Mouse (Mus musculus) midbrain, embryonic 11.5 days (tissue): ENCODE measurements around the gene Arhgef25. TPM values are rescaled to one million over a fixed set of nuclear protein-coding genes. Genes with fewer than 3 reads are reported as not detected.
"Not testable (repeated sequence)": the region's sequence is repeated elsewhere in the genome, so short reads cannot be mapped to it uniquely, and the experiment has no call there.

Experiments
- ATAC-seq: fragments of 200-750 bp; cut with Nextera tagmentation; 2 replicates; pipeline ENCODE4 v1.8.0; 2017; ENCODE audit warnings: moderate TSS enrichment, moderate library complexity; ENCODE audit not compliant: low FRiP score
- DNase-seq: peaks from one replicate; pipeline ENCODE4 v3.0.0; 2015; ENCODE audit warnings: low spot score; ENCODE audit errors: missing footprints
- H3K27ac ChIP-seq: fragments of 300-500 bp; sonication (generic); 2 replicates; pipeline ENCODE4 v1.5.1; 2014; ENCODE audit warnings: low read depth, low read length
- H3K27me3 ChIP-seq: fragments of 300-500 bp; sonication (generic); 2 replicates; pipeline ENCODE4 v1.6.1; 2014; ENCODE audit warnings: mild to moderate bottlenecking, low read length, moderate library complexity, mixed read lengths; ENCODE audit not compliant: control insufficient read depth, insufficient read depth
- H3K36me3 ChIP-seq: fragments of 300-500 bp; sonication (generic); 2 replicates; pipeline ENCODE4 v1.6.1; 2014; ENCODE audit warnings: mild to moderate bottlenecking, low read length, moderate library complexity, mixed read lengths; ENCODE audit not compliant: control insufficient read depth, insufficient read depth
- H3K4me1 ChIP-seq: fragments of 300-500 bp; sonication (generic); 2 replicates; pipeline ENCODE4 v1.6.1; 2014; ENCODE audit warnings: low read length; ENCODE audit not compliant: control insufficient read depth, insufficient read depth
- H3K4me2 ChIP-seq: fragments of 300-500 bp; sonication (generic); 2 replicates; pipeline ENCODE4 v1.6.1; 2014; ENCODE audit warnings: mild to moderate bottlenecking, moderate library complexity
- H3K4me3 ChIP-seq: fragments of 300-500 bp; sonication (generic); 2 replicates; pipeline ENCODE4 v1.5.1; 2014; ENCODE audit warnings: low read depth, low read length
- H3K9ac ChIP-seq: fragments of 300-500 bp; sonication (generic); 2 replicates; pipeline ENCODE4 v1.6.1; 2014; ENCODE audit warnings: low read length
- H3K9me3 ChIP-seq: fragments of 300-500 bp; sonication (generic); 2 replicates; pipeline ENCODE4 v1.6.1; 2016; ENCODE audit warnings: low read length; ENCODE audit not compliant: control insufficient read depth
- WGBS: fragments of 180-500 bp; shearing (Covaris S2); extraction: QIAGEN DNeasy Blood & Tissue Kit; methylation state at CpG from one replicate; pipeline ENCODE4 v1.1.7; 2014; 5-methylcytosine and 5-hydroxymethylcytosine counted together
- polyA plus RNA-seq: library from polyadenylated mRNA; unstranded; fragments of >200 nt; fragmentation: Nextera tagmentation; extraction: Ambion mirVana; gene quantifications from 2 replicates; pipeline ENCODE4 v1.2.1, GENCODE M21; 2014

The Arhgef25 gene
- polyA plus RNA-seq, 1 experiment from 2014 or later, result 25.8 TPM

DNA sequence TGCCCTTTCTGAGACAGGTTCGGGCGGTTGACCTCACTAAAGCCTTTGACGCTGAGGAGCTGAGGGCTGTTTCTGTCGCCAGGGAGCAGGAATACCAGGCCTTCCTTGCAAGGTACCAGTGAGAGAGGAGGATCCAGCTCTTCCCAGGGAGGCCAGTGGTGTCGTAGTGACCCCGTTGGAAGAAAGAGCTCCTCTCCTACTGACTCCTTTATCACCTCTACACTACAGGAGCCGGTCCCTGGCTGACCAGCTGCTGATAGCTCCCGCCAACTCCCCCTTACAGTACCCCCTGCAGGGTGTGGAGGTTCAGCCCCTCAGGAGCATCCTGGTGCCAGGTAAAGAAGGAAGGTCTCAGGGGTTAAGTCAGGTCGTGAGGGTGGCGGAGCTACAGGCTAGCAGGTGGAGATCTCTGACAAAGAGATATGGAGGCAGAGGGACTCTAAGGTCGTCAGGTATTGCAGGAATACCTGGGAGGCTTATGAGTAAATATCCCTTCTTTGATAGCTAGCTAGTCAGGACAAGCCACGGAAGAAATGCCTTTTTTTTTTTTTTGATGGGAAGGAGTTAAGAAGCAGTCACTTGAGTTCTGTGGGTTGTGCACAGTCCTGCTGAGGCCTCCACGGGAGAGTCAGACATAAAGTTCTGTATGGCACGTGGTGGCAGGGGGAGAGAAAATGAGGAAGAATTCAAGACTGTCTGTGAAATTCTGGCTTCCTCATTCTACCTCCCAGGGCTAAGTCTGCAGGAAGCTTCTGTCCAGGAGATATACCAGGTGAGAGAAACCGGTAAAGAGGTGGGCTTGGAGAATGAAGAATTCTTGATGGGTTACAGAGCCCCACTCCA, 22.9 kb downstream of the Arhgef25 start:
- Histone ChIP-seq H3K9ac (no peak overlapping the region), H3K4me2 (peak overlapping the region; percentile 95), H3K4me3 (no peak overlapping the region; the same call in 1 of the 2 replicates), H3K27ac (no peak overlapping the region), H3K4me1 (peaks cover 9% of the 10 kb centered on the region), H3K27me3 (peaks cover 60% of the 10 kb centered on the region), H3K9me3 (no peaks in the 10 kb centered on the region), H3K36me3 (no peaks in the 10 kb centered on the region)
- DNase-seq (no peak), ATAC-seq (no peak)
- WGBS, result 21% methylated on average over 15 of the region's 15 CpGs

DNA sequence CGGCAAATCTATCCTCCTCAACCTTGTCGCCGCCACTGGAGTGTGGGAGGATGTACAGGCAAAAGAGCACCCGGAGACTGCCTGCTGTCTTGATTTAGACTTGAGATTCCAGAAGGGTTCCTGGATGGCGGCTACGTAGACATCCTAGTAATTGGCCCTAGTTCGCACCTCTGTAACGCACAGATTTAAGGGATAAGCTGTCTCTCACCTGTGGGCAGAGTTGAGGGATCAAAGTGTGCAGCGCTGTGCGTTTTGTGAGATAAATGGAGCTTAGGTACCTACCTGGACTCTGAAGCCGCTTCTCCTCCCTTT, 23.5 kb downstream of the Arhgef25 start:
- 3% methylated on average over 11 of the region's 11 CpGs for WGBS
- Histone ChIP-seq H3K4me1 (peaks cover 9% of the 10 kb centered on the region), H3K4me3 (peak overlapping the region; percentile 56), H3K9ac (peak overlapping the region; percentile 79), H3K4me2 (peak overlapping the region; percentile 95), H3K27me3 (peaks cover 55% of the 10 kb centered on the region), H3K36me3 (no peaks in the 10 kb centered on the region), H3K9me3 (no peaks in the 10 kb centered on the region), H3K27ac (no peak overlapping the region)
- peak; percentile 94 for DNase-seq
- ATAC-seq, result no peak

DNA sequence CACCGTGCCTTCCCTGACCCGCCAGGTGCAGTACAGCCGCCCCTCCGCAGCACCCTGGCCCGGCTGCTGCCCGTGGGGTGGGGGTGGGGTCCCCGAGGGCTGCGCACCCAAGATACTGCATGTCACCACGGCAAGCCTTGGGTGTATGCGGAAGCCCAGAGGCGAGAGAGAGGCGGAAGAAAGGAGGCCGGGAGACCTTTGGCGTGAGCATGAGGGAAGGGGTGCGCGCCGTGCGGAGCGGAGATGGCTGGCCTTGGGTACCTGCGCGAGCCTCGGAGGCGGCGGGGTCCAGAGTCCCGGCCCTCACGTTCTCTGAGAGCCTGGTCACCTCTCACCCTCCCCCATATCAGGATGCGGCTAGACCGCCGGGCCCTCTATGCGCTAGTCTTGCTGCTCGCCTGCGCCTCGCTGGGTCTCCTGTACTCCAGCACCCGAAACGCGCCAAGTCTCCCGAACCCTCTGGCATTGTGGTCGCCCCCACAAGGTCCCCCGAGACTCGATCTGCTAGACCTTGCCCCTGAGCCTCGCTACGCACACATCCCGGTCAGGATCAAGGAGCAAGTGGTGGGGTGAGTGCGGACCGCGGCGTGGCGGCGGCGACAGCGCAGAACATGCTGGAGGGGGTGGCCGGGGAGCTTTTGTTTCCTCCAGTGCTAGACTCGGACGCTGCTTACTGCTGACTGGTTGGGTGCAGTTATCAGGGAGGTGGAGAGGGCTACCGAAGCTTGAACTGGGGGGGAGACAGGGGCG, 24.1 kb downstream of the Arhgef25 start:
- WGBS, result under 1% methylated on average over 56 of the region's 56 CpGs
- Histone ChIP-seq H3K4me2 (peak overlapping the region; percentile 95), H3K4me3 (peak overlapping the region; percentile 56), H3K4me1 (peaks cover 9% of the 10 kb centered on the region), H3K27me3 (peaks cover 50% of the 10 kb centered on the region), H3K27ac (no peak overlapping the region), H3K9ac (peak overlapping the region; percentile 79), H3K36me3 (no peaks in the 10 kb centered on the region), H3K9me3 (no peaks in the 10 kb centered on the region)
- DNase-seq, result peak; percentile 97
- peak; percentile 29; the same call in 1 of the 2 replicates for ATAC-seq

DNA sequence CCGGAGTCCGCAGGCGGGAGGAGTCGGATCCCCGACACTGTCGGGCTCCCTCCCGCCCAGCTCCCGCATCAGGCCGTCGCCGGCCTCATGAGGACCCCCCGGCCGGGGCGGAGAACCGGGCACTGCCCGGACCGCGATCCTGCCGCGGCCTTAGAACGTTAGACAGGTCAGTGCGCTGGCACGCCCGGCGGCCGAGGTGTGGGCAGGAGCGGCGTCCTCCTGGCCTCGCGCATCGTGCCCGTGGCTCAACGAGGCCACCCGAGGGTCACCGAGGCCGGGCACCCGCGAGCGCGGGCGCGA, 24.6 kb downstream of the Arhgef25 start:
- under 1% methylated on average over 35 of the region's 42 CpGs for WGBS
- peak overlapping the region; percentile 79 for H3K9ac ChIP-seq
- peak overlapping the region; percentile 56 for H3K4me3 ChIP-seq
- H3K27me3 ChIP-seq, result peaks cover 45% of the 10 kb centered on the region
- H3K27ac ChIP-seq, result no peak overlapping the region
- no peaks in the 10 kb centered on the region for H3K36me3 ChIP-seq
- peak overlapping the region; percentile 95 for H3K4me2 ChIP-seq
- ATAC-seq (peak; percentile 64), DNase-seq (no peak)
- no peaks in the 10 kb centered on the region for H3K9me3 ChIP-seq
- peaks cover 6% of the 10 kb centered on the region; the same call in 1 of the 2 replicates for H3K4me1 ChIP-seq

DNA sequence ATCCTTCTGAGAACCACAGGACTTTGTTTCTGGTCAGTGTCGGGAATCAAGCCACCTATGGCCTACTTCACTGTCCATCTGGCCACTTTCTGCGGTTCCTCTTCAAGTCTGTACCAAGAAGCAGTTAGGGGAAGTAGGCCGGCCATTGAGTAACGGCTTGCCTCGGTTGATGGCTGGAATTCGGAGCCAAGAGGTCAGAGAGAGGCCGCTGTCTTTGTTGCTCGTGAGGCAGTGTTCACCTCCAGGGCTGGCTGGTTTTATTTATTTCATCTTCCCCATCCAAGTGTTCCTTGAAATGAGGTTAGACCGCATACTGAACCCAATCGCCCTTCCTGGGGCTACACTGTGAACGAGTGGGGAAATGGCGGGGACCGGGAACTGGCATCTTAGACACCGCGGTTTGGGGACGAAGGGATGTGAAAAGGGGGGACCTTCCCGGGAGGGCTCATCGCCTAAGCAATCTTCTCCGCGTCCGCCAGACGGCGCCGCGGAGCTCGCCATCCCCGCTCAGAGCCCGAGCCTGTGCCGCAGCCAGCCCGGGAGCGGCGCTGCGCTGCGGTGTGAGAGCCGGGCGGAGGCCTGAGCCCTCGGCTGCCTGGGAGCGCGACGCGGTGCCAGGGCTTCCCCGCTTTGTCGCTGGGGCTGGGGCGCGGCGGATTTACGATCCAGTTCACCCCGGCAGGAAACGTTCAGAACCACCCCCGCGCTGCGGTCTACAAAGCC, 25.1 kb downstream of the Arhgef25 start, which contains the start of gene B4galnt1:
B4galnt1 (plus strand) TSS at position 595 of the 723 bp plus-strand sequence.
- ATAC-seq, result peak; percentile 88
- Histone ChIP-seq H3K4me2 (peak within 1 kb of the TSS; percentile 95), H3K4me3 (peak within 1 kb of the TSS; percentile 56), H3K9me3 (no peaks in the 10 kb centered on the region), H3K36me3 (no peaks in the 10 kb centered on the region), H3K27ac (no peak within 1 kb of the TSS), H3K9ac (peak within 1 kb of the TSS; percentile 79), H3K27me3 (peaks cover 40% of the 10 kb centered on the region), H3K4me1 (peaks cover 6% of the 10 kb centered on the region; the same call in 1 of the 2 replicates)
- 2% methylated on average over 52 of the region's 52 CpGs for WGBS
- DNase-seq, result peak; percentile 99

DNA sequence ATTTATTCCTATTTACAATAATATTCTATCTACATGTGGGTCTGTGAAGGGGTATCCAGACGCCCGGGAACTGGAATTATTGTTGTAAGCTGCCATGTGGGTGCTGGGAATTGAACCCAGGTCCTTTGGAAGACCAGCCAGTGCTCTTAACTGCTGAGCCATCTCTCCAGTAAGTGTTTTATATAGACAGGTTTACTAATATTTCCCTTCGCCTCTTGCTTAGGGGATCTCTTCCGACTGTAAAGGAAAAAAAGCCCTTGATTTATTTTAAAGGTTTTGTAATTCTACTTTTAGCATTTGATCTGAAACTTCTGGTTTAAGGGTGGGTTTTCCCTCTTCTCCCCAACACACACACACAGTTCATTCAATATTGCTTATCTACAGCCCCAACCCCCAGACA, 25.7 kb downstream of the Arhgef25 start:
- no peaks in the 10 kb centered on the region for H3K36me3 ChIP-seq
- no peak overlapping the region for H3K27ac ChIP-seq
- no peak overlapping the region; the same call in 1 of the 2 replicates for H3K4me2 ChIP-seq
- H3K9ac ChIP-seq, result no peak overlapping the region
- peaks cover 6% of the 10 kb centered on the region; the same call in 1 of the 2 replicates for H3K4me1 ChIP-seq
- peaks cover 33% of the 10 kb centered on the region for H3K27me3 ChIP-seq
- no peaks in the 10 kb centered on the region for H3K9me3 ChIP-seq
- DNase-seq (peak; percentile 80), ATAC-seq (no peak)
- WGBS, result 94% methylated on average over 4 of the region's 4 CpGs
- no peak overlapping the region for H3K4me3 ChIP-seq

DNA sequence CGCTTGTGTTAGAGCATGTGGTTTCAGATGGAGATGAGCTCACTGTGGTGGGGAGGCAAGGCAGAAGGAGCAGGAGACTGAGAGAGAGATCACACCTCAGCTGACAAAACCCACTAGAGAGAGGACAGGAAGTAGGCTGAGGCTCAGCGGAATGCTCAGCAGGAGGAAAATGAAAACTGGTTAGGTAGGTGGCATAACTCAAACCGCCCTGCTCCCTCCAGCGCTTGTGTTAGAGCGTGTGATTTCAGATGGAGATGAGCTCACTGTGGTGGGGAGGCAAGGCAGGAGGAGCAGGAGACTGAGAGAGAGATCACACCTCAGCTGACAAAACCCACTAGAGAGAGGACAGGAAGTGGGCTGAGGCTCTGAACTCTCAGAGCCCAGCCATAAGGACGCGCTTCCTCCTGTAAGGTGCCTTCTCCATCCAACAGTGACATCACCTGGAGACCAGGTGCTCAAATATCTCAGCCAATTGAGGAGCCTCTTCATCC, 27.1 kb downstream of the Arhgef25 start:
- 69% methylated on average over 7 of the region's 7 CpGs for WGBS
- H3K27me3 ChIP-seq, result peaks cover 26% of the 10 kb centered on the region
- not testable (repeated sequence) for H3K4me2 ChIP-seq, DNase-seq, ATAC-seq, H3K9me3 ChIP-seq, H3K36me3 ChIP-seq, H3K4me3 ChIP-seq, H3K9ac ChIP-seq, H3K27ac ChIP-seq, H3K4me1 ChIP-seq

DNA sequence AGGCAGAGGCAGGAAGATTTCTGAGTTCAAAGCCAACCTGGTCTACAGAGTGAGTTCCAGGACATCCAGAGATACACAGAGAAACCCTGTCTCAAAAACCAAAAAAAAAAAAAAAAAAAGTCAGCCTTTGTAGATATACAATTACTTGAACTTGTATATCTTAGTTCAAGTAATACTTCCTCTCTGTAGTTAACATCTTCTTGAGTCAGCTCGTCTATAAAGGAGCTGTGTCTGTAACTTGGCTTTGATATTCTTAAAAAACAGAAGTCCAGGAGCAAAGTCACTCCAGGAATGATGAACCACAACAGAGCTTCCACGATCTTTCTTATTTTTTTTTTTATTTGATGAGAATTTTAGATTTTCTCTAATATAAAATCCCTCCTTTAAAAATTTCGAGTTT, 29.2 kb downstream of the Arhgef25 start:
- Histone ChIP-seq H3K27me3 (peaks cover 5% of the 10 kb centered on the region), H3K4me3 (no peak overlapping the region), H3K4me1 (peaks cover 5% of the 10 kb centered on the region; the same call in 1 of the 2 replicates), H3K4me2 (no peak overlapping the region), H3K9me3 (no peaks in the 10 kb centered on the region), H3K9ac (no peak overlapping the region), H3K27ac (no peak overlapping the region), H3K36me3 (no peaks in the 10 kb centered on the region)
- WGBS, result 74% methylated on average over 3 of the region's 3 CpGs
- no peak for DNase-seq
- no peak for ATAC-seq
